Mouse (Mus musculus) embryonic facial prominence, embryonic 11.5 days (tissue): Measurements from ENCODE around the gene Creb3l4. TPM values are rescaled to one million over a fixed set of nuclear protein-coding genes. Genes with fewer than 3 reads are reported as not detected.

Experiments
- ATAC-seq: fragments of 200-750 bp; cut with Nextera tagmentation; replicated peaks from 2 replicates; pipeline ENCODE4 v1.8.0; 2017; ENCODE audit warnings: low read depth; ENCODE audit not compliant: insufficient number of reproducible peaks, low FRiP score, low TSS enrichment
- DNase-seq: peaks from one replicate; pipeline ENCODE4 v3.0.0-alpha.2; 2015; ENCODE audit warnings: low spot score
- H3K27ac ChIP-seq: fragments of 300-500 bp; sonication (generic); replicated peaks from 2 replicates; pipeline ENCODE4 v1.5.1; 2014; ENCODE audit warnings: mild to moderate bottlenecking, low read depth, low read length, control low read depth
- H3K27me3 ChIP-seq: fragments of 300-500 bp; sonication (generic); 2 replicates; pipeline ENCODE4 v1.6.1; 2014; ENCODE audit warnings: mild to moderate bottlenecking, low read length, moderate library complexity, mixed read lengths; ENCODE audit not compliant: control insufficient read depth, insufficient read depth
- H3K36me3 ChIP-seq: fragments of 300-500 bp; sonication (generic); replicated peaks from 2 replicates; pipeline ENCODE4 v1.6.1; 2014; ENCODE audit warnings: low read depth, mild to moderate bottlenecking, low read length, moderate library complexity, mixed read lengths; ENCODE audit not compliant: control insufficient read depth, insufficient read depth
- H3K4me1 ChIP-seq: fragments of 300-500 bp; sonication (generic); 2 replicates; pipeline ENCODE4 v1.6.1; 2014; ENCODE audit warnings: low read length, mixed read lengths; ENCODE audit not compliant: control insufficient read depth, insufficient read depth
- H3K4me2 ChIP-seq: fragments of 300-500 bp; sonication (generic); 2 replicates; pipeline ENCODE4 v1.6.1; 2014; ENCODE audit warnings: low read depth, mild to moderate bottlenecking, control low read depth, low read length, moderate library complexity
- H3K4me3 ChIP-seq: fragments of 300-500 bp; sonication (generic); 2 replicates; pipeline ENCODE4 v1.5.1; 2014; ENCODE audit warnings: low read depth, low read length, control low read depth
- H3K9ac ChIP-seq: fragments of 300-500 bp; sonication (generic); replicated peaks from 2 replicates; pipeline ENCODE4 v1.6.1; 2014; ENCODE audit warnings: mild to moderate bottlenecking, control low read depth, low read length
- H3K9me3 ChIP-seq: fragments of 300-500 bp; sonication (generic); replicated peaks from 2 replicates; pipeline ENCODE4 v1.6.1; 2016; ENCODE audit warnings: mild to moderate bottlenecking, low read length, inconsistent platforms, mixed read lengths; ENCODE audit not compliant: control insufficient read depth
- WGBS: fragments of 180-500 bp; shearing (Covaris S2); extraction: QIAGEN DNeasy Blood & Tissue Kit; methylation state at CpG from one replicate; pipeline ENCODE4 v1.1.7; 2014; 5-methylcytosine and 5-hydroxymethylcytosine counted together
- polyA plus RNA-seq: library from polyadenylated mRNA; unstranded; fragments of >200 nt; fragmentation: Nextera tagmentation; extraction: Ambion mirVana; gene quantifications from 2 replicates; pipeline ENCODE4 v1.2.1, GENCODE M21; 2014

The Creb3l4 gene
- polyA plus RNA-seq, 1 experiment from 2014 or later: 7.7 TPM

GRCm38 (mm10) chr3:90270784-90271183 lies 27.5 kb upstream of the Creb3l4 start:
- Histone ChIP-seq H3K4me1 (no peaks in the 10 kb centered on the region; the same call in 1 of the 2 replicates), H3K36me3 (peaks cover 2% of the 10 kb centered on the region; the same call in 1 of the 2 replicates), H3K27me3 (no peaks in the 10 kb centered on the region), H3K4me2 (no peak overlapping the region), H3K9me3 (no peaks in the 10 kb centered on the region), H3K27ac (no peak overlapping the region), H3K4me3 (no peak overlapping the region), H3K9ac (no peak overlapping the region)
- WGBS: 91% methylated on average over 8 of the region's 8 CpGs
- DNase-seq: no peak
- ATAC-seq: no peak

GRCm38 (mm10) chr3:90268971-90269370 lies 25.7 kb upstream of the Creb3l4 start:
- DNase-seq (no peak), ATAC-seq (no peak)
- Histone ChIP-seq H3K36me3 (peaks cover 2% of the 10 kb centered on the region; the same call in 1 of the 2 replicates), H3K9me3 (no peaks in the 10 kb centered on the region), H3K4me1 (no peaks in the 10 kb centered on the region; the same call in 1 of the 2 replicates), H3K4me2 (no peak overlapping the region), H3K27ac (no peak overlapping the region), H3K27me3 (no peaks in the 10 kb centered on the region), H3K9ac (no peak overlapping the region), H3K4me3 (no peak overlapping the region)
- WGBS: 87% methylated on average over 16 of the region's 16 CpGs

GRCm38 (mm10) chr3:90268190-90268589 lies 24.9 kb upstream of the Creb3l4 start:
- H3K4me1 ChIP-seq: no peaks in the 10 kb centered on the region; the same call in 1 of the 2 replicates
- no peaks in the 10 kb centered on the region for H3K27me3 ChIP-seq
- no peak overlapping the region for H3K9ac ChIP-seq
- H3K9me3 ChIP-seq: no peaks in the 10 kb centered on the region
- 94% methylated on average over 11 of the region's 11 CpGs for WGBS
- DNase-seq (no peak), ATAC-seq (no peak)
- H3K4me2 ChIP-seq: no peak overlapping the region
- H3K36me3 ChIP-seq: peaks cover 5% of the 10 kb centered on the region
- no peak overlapping the region for H3K27ac ChIP-seq
- no peak overlapping the region for H3K4me3 ChIP-seq

GRCm38 (mm10) chr3:90266901-90267775 lies 23.8 kb upstream of the Creb3l4 start:
- Histone ChIP-seq H3K4me2 (no peak overlapping the region), H3K27ac (no peak overlapping the region), H3K9me3 (no peaks in the 10 kb centered on the region), H3K27me3 (no peaks in the 10 kb centered on the region), H3K36me3 (peaks cover 4% of the 10 kb centered on the region; the same call in 1 of the 2 replicates), H3K9ac (no peak overlapping the region; the same call in 1 of the 2 replicates), H3K4me1 (no peaks in the 10 kb centered on the region; the same call in 1 of the 2 replicates), H3K4me3 (no peak overlapping the region)
- no peak for ATAC-seq
- DNase-seq: no peak
- 93% methylated on average over 20 of the region's 20 CpGs for WGBS

- Histone ChIP-seq H3K9me3 (no peaks in the 10 kb centered on the region), H3K4me2 (peak overlapping the region; percentile 88), H3K36me3 (peaks cover 4% of the 10 kb centered on the region; the same call in 1 of the 2 replicates), H3K4me1 (no peaks in the 10 kb centered on the region; the same call in 1 of the 2 replicates), H3K27me3 (no peaks in the 10 kb centered on the region), H3K9ac (peak overlapping the region; percentile 90), H3K27ac (peak overlapping the region; percentile 94), H3K4me3 (peak overlapping the region; percentile 70)
- 27% methylated on average over 16 of the region's 16 CpGs for WGBS
- DNase-seq (no peak), ATAC-seq (peak; percentile 38)
Measured at GRCm38 (mm10) chr3:90265932-90266741, 22.8 kb upstream of the Creb3l4 start.

- H3K4me1 ChIP-seq: no peaks in the 10 kb centered on the region; the same call in 1 of the 2 replicates
- H3K27me3 ChIP-seq: no peaks in the 10 kb centered on the region
- H3K9me3 ChIP-seq: no peaks in the 10 kb centered on the region
- peak; percentile 88 for ATAC-seq
- peak within 1 kb of the TSS; percentile 94 for H3K27ac ChIP-seq
- H3K9ac ChIP-seq: peak within 1 kb of the TSS; percentile 90
- H3K4me3 ChIP-seq: peak within 1 kb of the TSS; percentile 70
- peaks cover 6% of the 10 kb centered on the region; the same call in 1 of the 2 replicates for H3K36me3 ChIP-seq
- DNase-seq: peak; percentile 84
- H3K4me2 ChIP-seq: peak within 1 kb of the TSS; percentile 88
- under 1% methylated on average over 63 of the region's 87 CpGs for WGBS
Measured at GRCm38 (mm10) chr3:90265034-90265931, 22.0 kb upstream of the Creb3l4 start, which contains the start of gene Dennd4b. Gene Dennd4b (plus strand): TSS chr3:90265185.

GRCm38 (mm10) chr3:90264687-90265033 lies 21.3 kb upstream of the Creb3l4 start:
- no peaks in the 10 kb centered on the region; the same call in 1 of the 2 replicates for H3K4me1 ChIP-seq
- peaks cover 6% of the 10 kb centered on the region; the same call in 1 of the 2 replicates for H3K36me3 ChIP-seq
- no peak for ATAC-seq
- H3K4me2 ChIP-seq: no peak overlapping the region; the same call in 1 of the 2 replicates
- H3K4me3 ChIP-seq: peak overlapping the region; percentile 70
- H3K9me3 ChIP-seq: no peaks in the 10 kb centered on the region
- no peak for DNase-seq
- no peaks in the 10 kb centered on the region for H3K27me3 ChIP-seq
- no peak overlapping the region; the same call in 1 of the 2 replicates for H3K9ac ChIP-seq
- peak overlapping the region; percentile 94; the same call in 1 of the 2 replicates for H3K27ac ChIP-seq
- WGBS: 34% methylated on average over 10 of the region's 10 CpGs
